Mouse (Mus musculus) lung, postnatal 0 days (tissue): ENCODE results near the gene Creb3l1. TPM values are rescaled to one million over a fixed set of nuclear protein-coding genes. Genes with fewer than 3 reads are reported as not detected.

Source experiments
- ATAC-seq: fragments of 200-750 bp; cut with Nextera tagmentation; 2 replicates; pipeline ENCODE4 v1.8.0; 2017; ENCODE audit warnings: moderate library complexity
- DNase-seq: peaks from one replicate; pipeline ENCODE4 v3.0.0-alpha.2; 2016; ENCODE audit warnings: low spot score
- H3K27ac ChIP-seq: fragments of 300-500 bp; sonication (generic); 2 replicates; pipeline ENCODE4 v1.5.1; 2014; ENCODE audit warnings: antibody characterized with exemption, mild to moderate bottlenecking, low read length, mixed read lengths
- H3K27me3 ChIP-seq: fragments of 300-500 bp; sonication (generic); replicated peaks from 2 replicates; pipeline ENCODE4 v1.6.1; 2014; ENCODE audit warnings: low read length, mixed read lengths; ENCODE audit not compliant: insufficient read depth
- H3K36me3 ChIP-seq: fragments of 300-500 bp; sonication (generic); 2 replicates; pipeline ENCODE4 v1.6.1; 2014; ENCODE audit warnings: low read length, mixed read lengths; ENCODE audit not compliant: insufficient read depth
- H3K4me1 ChIP-seq: fragments of 300-500 bp; sonication (generic); 2 replicates; pipeline ENCODE4 v1.6.1; 2014; ENCODE audit warnings: antibody characterized with exemption, low read depth, low read length, mixed read lengths; ENCODE audit not compliant: insufficient read depth
- H3K4me2 ChIP-seq: fragments of 300-500 bp; sonication (generic); replicated peaks from 2 replicates; pipeline ENCODE4 v1.6.1; 2014; ENCODE audit warnings: low read depth, mild to moderate bottlenecking, low read length, moderate library complexity, mixed read lengths
- H3K4me3 ChIP-seq: fragments of 300-500 bp; sonication (generic); 2 replicates; pipeline ENCODE4 v1.5.1; 2014; ENCODE audit warnings: low read depth, low read length
- H3K9ac ChIP-seq: fragments of 300-500 bp; sonication (generic); replicated peaks from 2 replicates; pipeline ENCODE4 v1.6.1; 2014; ENCODE audit warnings: low read depth, mild to moderate bottlenecking
- H3K9me3 ChIP-seq: fragments of 300-500 bp; sonication (generic); 2 replicates; pipeline ENCODE4 v1.6.1; 2016; ENCODE audit warnings: low read length, mixed read lengths
- CTCF ChIP-seq: IDR thresholded peaks from 2 replicates; pipeline ENCODE4 v1.5.1; 2016; ENCODE audit warnings: antibody characterized with exemption, mild to moderate bottlenecking
- EP300 ChIP-seq: IDR thresholded peaks from 2 replicates; pipeline ENCODE4 v1.6.1; 2016; ENCODE audit warnings: antibody characterized with exemption, mild to moderate bottlenecking, control low read depth
- WGBS: fragments of 180-500 bp; shearing (Covaris S2); extraction: QIAGEN DNeasy Blood & Tissue Kit; methylation state at CpG from one replicate; pipeline ENCODE4 v1.1.7; 2014; 5-methylcytosine and 5-hydroxymethylcytosine counted together
- polyA plus RNA-seq: library from polyadenylated mRNA; unstranded; fragments of >200 nt; fragmentation: Nextera tagmentation; extraction: Ambion mirVana; gene quantifications from 2 replicates; pipeline ENCODE4 v1.2.1, GENCODE M21; 2015

Creb3l1 gene
- polyA plus RNA-seq, 1 experiment from 2014 or later, result 8.1 TPM

GRCm38 (mm10) chr2:91942356-91942755 is 81.9 kb downstream of the Creb3l1 start:
- no peaks in the 10 kb centered on the region for H3K27me3 ChIP-seq
- no peak overlapping the region for H3K4me3 ChIP-seq
- DNase-seq (no peak), ATAC-seq (no peak; the same call in 1 of the 2 replicates)
- peak; percentile 67 for TF ChIP-seq CTCF
- TF ChIP-seq EP300, result no peak
- no peak overlapping the region for H3K9ac ChIP-seq
- no peak overlapping the region for H3K4me2 ChIP-seq
- no peaks in the 10 kb centered on the region for H3K9me3 ChIP-seq
- H3K4me1 ChIP-seq, result peaks cover 11% of the 10 kb centered on the region; the same call in 1 of the 2 replicates
- H3K36me3 ChIP-seq, result peaks cover 26% of the 10 kb centered on the region
- H3K27ac ChIP-seq, result no peak overlapping the region
- 63% methylated on average over 6 of the region's 6 CpGs for WGBS

DNA sequence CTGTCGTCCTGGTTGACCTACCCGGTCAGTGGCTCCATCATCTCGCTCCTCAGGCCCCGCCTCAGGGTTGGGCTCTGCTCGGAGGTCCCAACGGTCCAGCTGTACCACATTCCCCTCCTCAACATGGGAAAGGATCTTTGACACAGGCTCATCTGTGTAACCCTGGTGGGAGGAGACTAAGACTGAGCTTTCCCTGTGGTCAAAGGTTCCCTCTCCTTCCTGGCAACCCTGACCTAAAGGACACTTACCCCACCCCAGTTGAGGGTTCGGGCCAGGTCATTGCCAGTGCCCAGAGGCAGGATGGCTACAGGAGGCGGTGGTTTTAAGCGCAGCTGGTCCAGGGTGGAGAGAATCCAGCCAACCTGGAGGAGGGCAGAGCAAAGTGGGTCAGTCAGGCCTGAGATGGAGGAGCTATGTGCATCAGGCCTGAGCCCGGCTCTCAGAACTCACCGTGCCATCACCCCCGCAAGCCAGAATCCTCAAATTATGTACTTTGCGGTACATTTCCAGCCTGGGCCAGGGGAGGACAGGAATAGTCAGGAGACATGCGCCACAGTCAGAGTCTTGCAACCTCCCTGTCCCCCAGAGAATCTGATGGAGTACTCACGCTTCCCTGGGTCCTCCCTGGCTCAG is 84.9 kb downstream of the Creb3l1 start:
- no peaks in the 10 kb centered on the region for H3K27me3 ChIP-seq
- peaks cover 45% of the 10 kb centered on the region for H3K36me3 ChIP-seq
- H3K4me3 ChIP-seq, result no peak overlapping the region
- no peak overlapping the region for H3K4me2 ChIP-seq
- no peak for TF ChIP-seq EP300
- TF ChIP-seq CTCF, result no peak
- 0 out of 2 replicates have a peak, but pooled peaks cover 2% of the 10 kb centered on the region for H3K4me1 ChIP-seq
- H3K9ac ChIP-seq, result no peak overlapping the region
- DNase-seq (no peak), ATAC-seq (no peak)
- no peaks in the 10 kb centered on the region for H3K9me3 ChIP-seq
- 86% methylated on average over 15 of the region's 15 CpGs for WGBS
- no peak overlapping the region for H3K27ac ChIP-seq

DNA sequence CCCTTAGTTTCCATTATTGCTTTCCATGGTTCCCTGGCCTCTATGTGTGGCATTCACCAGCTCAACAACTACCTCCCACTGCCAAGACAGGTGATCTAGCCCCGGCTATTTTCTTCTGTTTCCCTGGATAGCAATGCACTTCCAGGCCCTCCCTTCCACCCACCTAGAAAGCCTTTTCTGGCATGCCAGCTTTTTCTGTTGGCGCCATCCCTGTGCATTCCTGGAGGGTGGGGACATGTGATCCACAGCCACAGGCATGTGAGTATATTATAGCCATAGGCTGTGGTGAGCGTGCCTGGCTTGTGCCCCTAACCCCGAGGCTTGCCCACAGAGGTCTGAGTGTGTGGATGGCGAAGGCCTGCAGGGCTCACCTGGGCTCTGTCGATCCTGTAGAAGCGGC is 88.1 kb downstream of the Creb3l1 start:
- Histone ChIP-seq H3K9ac (no peak overlapping the region), H3K4me3 (no peak overlapping the region), H3K36me3 (peaks cover 45% of the 10 kb centered on the region), H3K4me1 (0 out of 2 replicates have a peak, but pooled peaks cover 3% of the 10 kb centered on the region), H3K27me3 (no peaks in the 10 kb centered on the region), H3K9me3 (no peaks in the 10 kb centered on the region), H3K27ac (no peak overlapping the region), H3K4me2 (no peak overlapping the region)
- DNase-seq (no peak), ATAC-seq (no peak)
- TF ChIP-seq EP300 (no peak), CTCF (no peak)
- WGBS, result 90% methylated on average over 7 of the region's 7 CpGs

GRCm38 (mm10) chr2:91934826-91935525 is 89.3 kb downstream of the Creb3l1 start:
- TF ChIP-seq EP300 (no peak), CTCF (no peak)
- H3K27me3 ChIP-seq, result no peaks in the 10 kb centered on the region
- no peak overlapping the region for H3K9ac ChIP-seq
- no peaks in the 10 kb centered on the region for H3K9me3 ChIP-seq
- H3K4me3 ChIP-seq, result no peak overlapping the region
- H3K4me1 ChIP-seq, result peaks cover 13% of the 10 kb centered on the region; the same call in 1 of the 2 replicates
- H3K36me3 ChIP-seq, result peaks cover 45% of the 10 kb centered on the region
- DNase-seq (no peak), ATAC-seq (no peak)
- H3K4me2 ChIP-seq, result no peak overlapping the region
- 77% methylated on average over 9 of the region's 9 CpGs for WGBS
- no peak overlapping the region for H3K27ac ChIP-seq

GRCm38 (mm10) chr2:91934016-91934415 is 90.3 kb downstream of the Creb3l1 start:
- TF ChIP-seq EP300 (no peak), CTCF (no peak)
- Histone ChIP-seq H3K9me3 (no peaks in the 10 kb centered on the region), H3K4me2 (no peak overlapping the region), H3K27me3 (no peaks in the 10 kb centered on the region), H3K36me3 (peaks cover 36% of the 10 kb centered on the region), H3K4me1 (peaks cover 13% of the 10 kb centered on the region; the same call in 1 of the 2 replicates), H3K9ac (no peak overlapping the region), H3K27ac (no peak overlapping the region), H3K4me3 (no peak overlapping the region)
- WGBS, result 36% methylated on average over 8 of the region's 8 CpGs
- no peak for DNase-seq
- no peak for ATAC-seq

DNA sequence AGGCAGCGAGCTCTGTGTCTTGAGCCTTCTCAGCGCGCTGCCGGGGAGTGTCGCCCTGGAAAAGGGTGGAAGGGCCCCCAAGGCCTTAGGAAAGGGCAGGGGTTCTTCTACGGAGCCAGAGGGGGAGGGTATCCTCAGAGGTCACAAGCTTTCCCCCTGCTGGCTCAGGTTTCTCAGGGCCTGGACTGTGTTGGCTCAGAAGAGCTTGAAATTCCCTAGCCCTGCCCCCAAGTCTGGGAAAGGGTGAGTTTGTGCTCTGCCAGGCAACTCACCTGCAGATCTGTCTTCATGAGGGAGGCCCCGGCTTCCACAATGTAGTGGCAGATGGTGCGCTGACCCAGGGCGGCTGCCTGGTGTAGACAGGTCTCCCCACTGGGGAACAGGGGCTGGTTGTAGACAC is 90.8 kb downstream of the Creb3l1 start:
- 57% methylated on average over 9 of the region's 9 CpGs for WGBS
- TF ChIP-seq CTCF, result no peak
- Histone ChIP-seq H3K27me3 (no peaks in the 10 kb centered on the region), H3K4me1 (peaks cover 13% of the 10 kb centered on the region; the same call in 1 of the 2 replicates), H3K36me3 (peaks cover 30% of the 10 kb centered on the region), H3K9me3 (no peaks in the 10 kb centered on the region), H3K27ac (no peak overlapping the region), H3K4me2 (no peak overlapping the region), H3K9ac (no peak overlapping the region), H3K4me3 (no peak overlapping the region)
- ATAC-seq (no peak), DNase-seq (no peak)
